Mouse (Mus musculus): Measurements from ENCODE around the gene Htr2a. TPM values are rescaled to one million over a fixed set of nuclear protein-coding genes. Genes with fewer than 3 reads are reported as not detected.
A peak's percentile ranks its signal among the peaks of the same experiment; 100 is the strongest.

The Htr2a gene
- polyA plus RNA-seq, 1 experiment from 2014 or later: 5.0 TPM

- Histone ChIP-seq H3K4me1 (replicated peaks; ENCODE audit: control insufficient read depth, insufficient read depth, low read length) (no peaks in the 10 kb centered on the region), H3K4me2 (replicated peaks) (no peak overlapping the region), H3K9ac (no peak overlapping the region), H3K4me3 (replicated peaks; ENCODE audit: low read length) (no peak overlapping the region), H3K9me3 (ENCODE audit: control insufficient read depth, low read length) (no peaks in the 10 kb centered on the region), H3K36me3 (replicated peaks; ENCODE audit: control insufficient read depth, insufficient read depth) (no peaks in the 10 kb centered on the region), H3K27me3 (ENCODE audit: control insufficient read depth, insufficient read depth, low read length) (no peaks in the 10 kb centered on the region), H3K27ac (no peak overlapping the region)
- ATAC-seq (ENCODE audit: low FRiP score) (no peak), DNase-seq (ENCODE audit: low spot score) (no peak)
- WGBS: 84% methylated on average over 5 of the region's 5 CpGs
Measured at GRCm38 (mm10) chr14:74684298-74684978, 43.8 kb downstream of the Htr2a start.

- H3K36me3 ChIP-seq (replicated peaks; ENCODE audit: control insufficient read depth, insufficient read depth): no peaks in the 10 kb centered on the region
Measured at GRCm38 (mm10) chr14:74691963-74692362, 51.3 kb downstream of the Htr2a start.

GRCm38 (mm10) chr14:74696766-74697165 is 56.1 kb downstream of the Htr2a start:
- 55% methylated on average over 4 of the region's 4 CpGs for WGBS
- H3K9ac ChIP-seq: no peak overlapping the region
- ATAC-seq (ENCODE audit: low FRiP score): no peak

More at GRCm38 (mm10) chr14:74691963-74692362, 51.3 kb downstream of the Htr2a start:
- Histone ChIP-seq H3K4me2 (replicated peaks) (no peak overlapping the region), H3K4me3 (replicated peaks; ENCODE audit: low read length) (no peak overlapping the region), H3K9ac (no peak overlapping the region), H3K9me3 (ENCODE audit: control insufficient read depth, low read length) (no peaks in the 10 kb centered on the region), H3K27me3 (ENCODE audit: control insufficient read depth, insufficient read depth, low read length) (no peaks in the 10 kb centered on the region), H3K4me1 (replicated peaks; ENCODE audit: control insufficient read depth, insufficient read depth, low read length) (0 out of 2 replicates have a peak, but pooled peaks cover 4% of the 10 kb centered on the region), H3K27ac (no peak overlapping the region)
- 85% methylated on average over 2 of the region's 2 CpGs for WGBS
- ATAC-seq (ENCODE audit: low FRiP score): no peak
- DNase-seq (ENCODE audit: low spot score): no peak

DNA sequence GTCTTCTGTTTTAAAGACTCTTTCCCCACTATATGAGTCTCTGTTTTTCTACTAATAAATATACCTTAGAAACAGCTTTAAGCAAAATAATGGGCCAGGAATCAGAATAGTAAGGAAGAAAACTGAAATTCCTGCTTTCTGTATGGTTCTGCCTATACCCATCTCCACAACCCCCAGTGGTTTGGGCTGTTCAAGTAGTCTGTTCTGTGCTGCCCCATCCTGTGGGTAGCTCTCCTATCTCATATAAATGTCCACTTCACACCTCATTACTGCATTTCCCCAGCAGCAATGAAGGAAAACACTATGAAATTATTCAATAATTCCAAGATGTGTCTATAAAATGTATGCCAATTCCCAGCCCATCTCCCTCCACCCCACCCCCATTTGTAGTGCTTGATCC is 56.8 kb downstream of the Htr2a start:
- Histone ChIP-seq H3K4me2 (replicated peaks) (no peak overlapping the region), H3K4me3 (replicated peaks; ENCODE audit: low read length) (no peak overlapping the region), H3K27me3 (ENCODE audit: control insufficient read depth, insufficient read depth, low read length) (no peaks in the 10 kb centered on the region), H3K4me1 (replicated peaks; ENCODE audit: control insufficient read depth, insufficient read depth, low read length) (0 out of 2 replicates have a peak, but pooled peaks cover 4% of the 10 kb centered on the region), H3K9me3 (ENCODE audit: control insufficient read depth, low read length) (no peaks in the 10 kb centered on the region), H3K36me3 (replicated peaks; ENCODE audit: control insufficient read depth, insufficient read depth) (no peaks in the 10 kb centered on the region), H3K9ac (no peak overlapping the region), H3K27ac (no peak overlapping the region)
- DNase-seq (ENCODE audit: low spot score): no peak
- ATAC-seq (ENCODE audit: low FRiP score): no peak

More at GRCm38 (mm10) chr14:74696766-74697165, 56.1 kb downstream of the Htr2a start:
- Histone ChIP-seq H3K4me3 (replicated peaks; ENCODE audit: low read length) (no peak overlapping the region), H3K4me1 (replicated peaks; ENCODE audit: control insufficient read depth, insufficient read depth, low read length) (0 out of 2 replicates have a peak, but pooled peaks cover 4% of the 10 kb centered on the region), H3K9me3 (ENCODE audit: control insufficient read depth, low read length) (no peaks in the 10 kb centered on the region), H3K27ac (peak overlapping the region; percentile 43; the same call in 1 of the 2 replicates), H3K4me2 (replicated peaks) (no peak overlapping the region), H3K36me3 (replicated peaks; ENCODE audit: control insufficient read depth, insufficient read depth) (no peaks in the 10 kb centered on the region), H3K27me3 (ENCODE audit: control insufficient read depth, insufficient read depth, low read length) (no peaks in the 10 kb centered on the region)
- no peak for DNase-seq (ENCODE audit: low spot score)

- no peaks in the 10 kb centered on the region for H3K9me3 ChIP-seq (ENCODE audit: control insufficient read depth, low read length)
- H3K4me3 ChIP-seq (replicated peaks; ENCODE audit: low read length): no peak overlapping the region
- DNase-seq (ENCODE audit: low spot score) (no peak), ATAC-seq (ENCODE audit: low FRiP score) (no peak)
- 93% methylated on average over 3 of the region's 3 CpGs for WGBS
- 0 out of 2 replicates have a peak, but pooled peaks cover 4% of the 10 kb centered on the region for H3K4me1 ChIP-seq (replicated peaks; ENCODE audit: control insufficient read depth, insufficient read depth, low read length)
- no peaks in the 10 kb centered on the region for H3K36me3 ChIP-seq (replicated peaks; ENCODE audit: control insufficient read depth, insufficient read depth)
- no peak overlapping the region for H3K27ac ChIP-seq
- no peak overlapping the region for H3K9ac ChIP-seq
- H3K4me2 ChIP-seq (replicated peaks): no peak overlapping the region
- H3K27me3 ChIP-seq (ENCODE audit: control insufficient read depth, insufficient read depth, low read length): no peaks in the 10 kb centered on the region
Measured at GRCm38 (mm10) chr14:74699241-74699640, 58.6 kb downstream of the Htr2a start.

DNA sequence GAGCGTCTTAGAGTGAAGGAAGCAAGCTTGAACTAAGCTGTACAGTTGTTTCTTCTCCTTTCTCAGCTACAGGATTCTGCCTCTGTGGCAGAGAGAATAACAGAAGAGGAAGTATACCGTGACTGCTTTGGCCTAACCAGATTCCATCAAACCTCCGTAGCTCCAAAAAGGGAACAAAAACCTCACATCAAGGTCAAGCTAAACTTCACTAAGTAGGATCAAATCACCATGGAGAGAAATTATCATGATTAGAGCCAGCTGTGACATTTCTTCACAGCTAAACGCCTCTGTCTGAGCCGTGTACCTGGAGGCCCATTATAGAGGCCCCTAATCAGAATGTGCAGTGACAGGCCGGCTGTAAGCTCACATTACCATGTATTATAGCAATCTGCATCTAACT is 63.3 kb downstream of the Htr2a start:
- Histone ChIP-seq H3K36me3 (replicated peaks; ENCODE audit: control insufficient read depth, insufficient read depth) (no peaks in the 10 kb centered on the region), H3K9ac (no peak overlapping the region), H3K4me1 (replicated peaks; ENCODE audit: control insufficient read depth, insufficient read depth, low read length) (no peaks in the 10 kb centered on the region), H3K4me3 (replicated peaks; ENCODE audit: low read length) (no peak overlapping the region), H3K4me2 (replicated peaks) (no peak overlapping the region), H3K27me3 (ENCODE audit: control insufficient read depth, insufficient read depth, low read length) (no peaks in the 10 kb centered on the region), H3K9me3 (ENCODE audit: control insufficient read depth, low read length) (no peaks in the 10 kb centered on the region), H3K27ac (no peak overlapping the region)
- ATAC-seq (ENCODE audit: low FRiP score): no peak
- DNase-seq (ENCODE audit: low spot score): no peak
- 57% methylated on average over 6 of the region's 6 CpGs for WGBS

DNA sequence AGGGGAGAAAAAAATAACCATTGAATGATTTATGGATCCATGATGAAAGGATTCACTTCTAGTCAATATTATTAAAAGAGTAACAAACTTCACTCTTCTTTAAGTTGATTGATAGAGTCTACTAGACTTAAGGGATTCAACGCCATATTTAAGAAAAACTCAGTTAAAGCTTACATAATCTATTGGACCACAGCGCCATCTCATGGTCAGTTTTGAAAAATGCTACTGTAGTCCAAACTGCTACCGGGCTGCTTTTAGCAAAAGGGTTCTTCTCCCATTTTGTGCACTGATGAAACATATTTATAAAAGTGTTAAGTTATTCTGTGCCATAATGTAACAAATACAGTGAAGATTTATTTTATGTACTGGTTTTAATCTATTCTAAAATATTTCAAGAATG is 68.4 kb downstream of the Htr2a start:
- 27% methylated on average over 3 of the region's 3 CpGs for WGBS
- H3K27ac ChIP-seq: no peak overlapping the region
- no peak overlapping the region for H3K4me2 ChIP-seq (replicated peaks)
- no peak overlapping the region for H3K9ac ChIP-seq
- H3K9me3 ChIP-seq (ENCODE audit: control insufficient read depth, low read length): no peaks in the 10 kb centered on the region
- no peaks in the 10 kb centered on the region for H3K4me1 ChIP-seq (replicated peaks; ENCODE audit: control insufficient read depth, insufficient read depth, low read length)
- ATAC-seq (ENCODE audit: low FRiP score) (no peak), DNase-seq (ENCODE audit: low spot score) (peak; percentile 82)
- no peaks in the 10 kb centered on the region for H3K27me3 ChIP-seq (ENCODE audit: control insufficient read depth, insufficient read depth, low read length)
- H3K36me3 ChIP-seq (replicated peaks; ENCODE audit: control insufficient read depth, insufficient read depth): no peaks in the 10 kb centered on the region
- H3K4me3 ChIP-seq (replicated peaks; ENCODE audit: low read length): no peak overlapping the region

GRCm38 (mm10) chr14:74723541-74723940 is 82.9 kb downstream of the Htr2a start:
- Histone ChIP-seq H3K27me3 (ENCODE audit: control insufficient read depth, insufficient read depth, low read length) (no peaks in the 10 kb centered on the region), H3K27ac (no peak overlapping the region), H3K4me3 (replicated peaks; ENCODE audit: low read length) (no peak overlapping the region), H3K36me3 (replicated peaks; ENCODE audit: control insufficient read depth, insufficient read depth) (no peaks in the 10 kb centered on the region), H3K4me1 (replicated peaks; ENCODE audit: control insufficient read depth, insufficient read depth, low read length) (no peaks in the 10 kb centered on the region), H3K4me2 (replicated peaks) (no peak overlapping the region), H3K9ac (no peak overlapping the region), H3K9me3 (ENCODE audit: control insufficient read depth, low read length) (no peaks in the 10 kb centered on the region)
- DNase-seq (ENCODE audit: low spot score): no peak
- ATAC-seq (ENCODE audit: low FRiP score): no peak
- 84% methylated on average over 3 of the region's 3 CpGs for WGBS

GRCm38 (mm10) chr14:74731221-74732078 is 90.8 kb downstream of the Htr2a start:
- Histone ChIP-seq H3K4me1 (replicated peaks; ENCODE audit: control insufficient read depth, insufficient read depth, low read length) (peaks cover 9% of the 10 kb centered on the region), H3K9me3 (ENCODE audit: control insufficient read depth, low read length) (no peaks in the 10 kb centered on the region), H3K4me2 (replicated peaks) (peak overlapping the region; percentile 88), H3K36me3 (replicated peaks; ENCODE audit: control insufficient read depth, insufficient read depth) (peaks cover 5% of the 10 kb centered on the region; the same call in 1 of the 2 replicates), H3K27ac (0 out of 2 replicates have a peak overlapping the region, but pooled peaks have one; percentile 14), H3K4me3 (replicated peaks; ENCODE audit: low read length) (peak overlapping the region; percentile 91), H3K9ac (peak overlapping the region; percentile 83), H3K27me3 (ENCODE audit: control insufficient read depth, insufficient read depth, low read length) (no peaks in the 10 kb centered on the region)
- DNase-seq (ENCODE audit: low spot score): no peak
- 27% methylated on average over 9 of the region's 9 CpGs for WGBS
- no peak for ATAC-seq (ENCODE audit: low FRiP score)

Measured in hindbrain, embryonic 14.5 days (tissue).